ENCODE assay signal across 17 mouse cellular contexts in the genomic region with DNA sequence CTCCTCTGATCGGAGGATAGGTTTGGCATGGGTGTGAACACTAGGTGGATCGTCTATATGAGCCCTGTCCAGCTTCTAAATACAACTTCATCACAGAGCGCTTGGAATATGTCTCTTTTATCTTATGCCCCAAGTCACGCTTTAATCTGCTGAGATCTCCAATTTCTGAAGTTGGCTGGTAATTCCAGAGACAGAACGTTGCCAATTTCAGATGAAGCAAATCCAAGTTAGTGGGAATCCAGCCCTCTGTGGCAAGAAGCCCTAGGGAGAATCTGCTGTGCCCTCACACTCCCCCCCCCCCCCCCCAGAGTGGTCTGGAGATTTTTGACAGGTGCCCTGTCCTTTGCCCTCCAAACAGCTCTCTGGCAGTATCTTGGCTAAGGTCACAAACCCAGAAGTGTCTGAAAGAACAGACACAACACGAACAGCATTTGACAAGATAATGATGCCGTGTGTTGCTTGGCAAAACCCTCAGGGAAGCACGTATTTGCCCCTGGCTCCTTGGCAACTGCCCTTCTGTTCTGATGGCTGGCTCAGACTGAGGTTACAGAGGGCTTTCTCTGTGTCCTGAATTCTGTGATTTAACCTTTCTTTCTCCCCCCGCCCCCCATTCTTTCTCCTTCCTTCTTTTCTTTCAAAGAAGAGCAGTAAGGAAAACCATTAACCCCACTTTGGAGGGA.
DNase-seq lines count a peak whose midpoint lies in the region; ATAC-seq lines count a peak whose summit lies in the region.
"Had no signal": no experiment of that assay in that cellular context is flagged by ENCODE, and none has a peak within 500 bp of the region (broad histone marks: within the 10 kb centered on the region; RNA-seq: fewer than 3 reads in every experiment).

No protein-coding gene starts in this region.

- H3K27me3 ChIP-seq in forebrain, embryonic 14.5 days (replicated peaks; ENCODE audit: control insufficient read depth, insufficient read depth, low read length) = no peaks in the 10 kb centered on the region
- no peaks in the 10 kb centered on the region for H3K27me3 ChIP-seq in forebrain, embryonic 11.5 days (ENCODE audit: control insufficient read depth, insufficient read depth, low read length)
- H3K27me3 ChIP-seq: hindbrain, embryonic 12.5 days; liver, embryonic 15.5 days; midbrain, embryonic 15.5 days had no signal

- no peaks in the 10 kb centered on the region for H3K4me1 ChIP-seq in forebrain, embryonic 14.5 days (ENCODE audit: control insufficient read depth, insufficient read depth, low read length)
- H3K4me1 ChIP-seq in forebrain, embryonic 11.5 days (replicated peaks; ENCODE audit: control insufficient read depth, insufficient read depth, low read length) = peaks cover 9% of the 10 kb centered on the region; the same call in 1 of the 2 replicates
- H3K4me1 ChIP-seq: liver, embryonic 15.5 days; megakaryocyte, embryonic 14.5 days had no signal

- H3K4me2 ChIP-seq in forebrain, embryonic 14.5 days (ENCODE audit: low read length) = no peak overlapping the region
- H3K4me2 ChIP-seq in forebrain, embryonic 11.5 days (ENCODE audit: low read depth, low read length, severe bottlenecking) = no peak overlapping the region
- H3K4me2 ChIP-seq: hindbrain, embryonic 12.5 days; liver, embryonic 15.5 days; midbrain, embryonic 15.5 days had no signal

- H3K27ac ChIP-seq in forebrain, embryonic 14.5 days (ENCODE audit: low read depth, low read length) = no peak overlapping the region
- H3K27ac ChIP-seq in forebrain, embryonic 11.5 days (ENCODE audit: low read depth, low read length) = no peak overlapping the region
- H3K27ac ChIP-seq: hindbrain, embryonic 12.5 days; liver, embryonic 15.5 days; midbrain, embryonic 15.5 days had no signal

- H3K9ac ChIP-seq in forebrain, embryonic 14.5 days (ENCODE audit: low read length) = no peak overlapping the region
- no peak overlapping the region for H3K9ac ChIP-seq in forebrain, embryonic 11.5 days (ENCODE audit: low read length)
- H3K9ac ChIP-seq: hindbrain, embryonic 12.5 days; liver, embryonic 15.5 days; midbrain, embryonic 15.5 days had no signal

- intact Hi-C loops in left cerebral cortex, postnatal 4 days (cut with DNase I) = no loop called here
- intact Hi-C loops in left cerebral cortex, postnatal 10 days (cut with DNase I) = no loop called here

- no peaks in the 10 kb centered on the region for H3K9me3 ChIP-seq in forebrain, embryonic 14.5 days (replicated peaks; ENCODE audit: control insufficient read depth, low read length)
- H3K9me3 ChIP-seq in forebrain, embryonic 11.5 days (ENCODE audit: control insufficient read depth, low read length) = no peaks in the 10 kb centered on the region
- H3K9me3 ChIP-seq: hindbrain, embryonic 12.5 days; liver, embryonic 15.5 days; midbrain, embryonic 15.5 days had no signal

- no peaks in the 10 kb centered on the region for H3K36me3 ChIP-seq in forebrain, embryonic 14.5 days (ENCODE audit: control insufficient read depth, insufficient read depth, low read length)
- no peaks in the 10 kb centered on the region for H3K36me3 ChIP-seq in forebrain, embryonic 11.5 days (ENCODE audit: control insufficient read depth, insufficient read depth, low read length)
- H3K36me3 ChIP-seq: hindbrain, embryonic 12.5 days; liver, embryonic 15.5 days; midbrain, embryonic 15.5 days had no signal

- ATAC-seq in forebrain, embryonic 14.5 days = no peak
- ATAC-seq in forebrain, embryonic 11.5 days (replicated peaks; ENCODE audit: low FRiP score) = no peak
- ATAC-seq: lung, postnatal 0 days; midbrain, embryonic 15.5 days had no signal

- WGBS in forebrain, embryonic 14.5 days = 75% methylated on average over 9 of the region's 9 CpGs
- 85% methylated on average over 9 of the region's 9 CpGs for WGBS in forebrain, embryonic 11.5 days

- H3K4me3 ChIP-seq in forebrain, embryonic 14.5 days (ENCODE audit: low read depth, low read length) = no peak overlapping the region
- no peak overlapping the region for H3K4me3 ChIP-seq in forebrain, embryonic 11.5 days (ENCODE audit: low read depth, low read length)
- H3K4me3 ChIP-seq: hindbrain, embryonic 12.5 days; liver, embryonic 15.5 days; megakaryocyte, embryonic 14.5 days; midbrain, embryonic 15.5 days had no signal

- peak; percentile 36 for DNase-seq in forebrain, embryonic 14.5 days (ENCODE audit: low spot score)
- DNase-seq in forebrain, embryonic 11.5 days (ENCODE audit: low spot score) = no peak
- peak; percentile 45 for DNase-seq in left cerebral cortex, postnatal 4 days
- no peak for DNase-seq in left cerebral cortex, postnatal 10 days (ENCODE audit: extremely low spot score in 1 of 2, low spot score in 2 of 2)
- DNase-seq in cerebellum, adult 18-20 months = peak; percentile 37 to 41
- DNase-seq in cerebellum, postnatal 36 days = peak; percentile 15 to 31
- no peak for DNase-seq in urinary bladder, adult 18-20 months (ENCODE audit: low spot score in 2 of 2)
- no peak for DNase-seq in Muller cell, postnatal 12 days (ENCODE audit: inconsistent ontology term)
- DNase-seq: adrenal gland, adult 8-10 months; gastrocnemius, postnatal 25 days; spleen, adult 18-20 months; thymus, postnatal 14 days had no signal

Comparison
In these comparisons a context has a peak if more than half of its experiments do, and no peak if none do; other contexts are left out.
1. DNase-seq: peak in forebrain, embryonic 14.5 days (single experiment), left cerebral cortex, postnatal 4 days (single experiment), cerebellum, adult 18-20 months (2 of 2) and cerebellum, postnatal 36 days (2 of 2); none in forebrain, embryonic 11.5 days (single experiment), left cerebral cortex, postnatal 10 days (0 of 2), urinary bladder, adult 18-20 months (0 of 2) and Muller cell, postnatal 12 days (single experiment).